Mouse (Mus musculus): ENCODE measurements around the gene Nmbr. TPM values are rescaled to one million over a fixed set of nuclear protein-coding genes. Genes with fewer than 3 reads are reported as not detected.

Nmbr gene
- total RNA-seq (2022), result 1 to 10 TPM; 4.3 to 5.6 (median 5.2) TPM

DNA sequence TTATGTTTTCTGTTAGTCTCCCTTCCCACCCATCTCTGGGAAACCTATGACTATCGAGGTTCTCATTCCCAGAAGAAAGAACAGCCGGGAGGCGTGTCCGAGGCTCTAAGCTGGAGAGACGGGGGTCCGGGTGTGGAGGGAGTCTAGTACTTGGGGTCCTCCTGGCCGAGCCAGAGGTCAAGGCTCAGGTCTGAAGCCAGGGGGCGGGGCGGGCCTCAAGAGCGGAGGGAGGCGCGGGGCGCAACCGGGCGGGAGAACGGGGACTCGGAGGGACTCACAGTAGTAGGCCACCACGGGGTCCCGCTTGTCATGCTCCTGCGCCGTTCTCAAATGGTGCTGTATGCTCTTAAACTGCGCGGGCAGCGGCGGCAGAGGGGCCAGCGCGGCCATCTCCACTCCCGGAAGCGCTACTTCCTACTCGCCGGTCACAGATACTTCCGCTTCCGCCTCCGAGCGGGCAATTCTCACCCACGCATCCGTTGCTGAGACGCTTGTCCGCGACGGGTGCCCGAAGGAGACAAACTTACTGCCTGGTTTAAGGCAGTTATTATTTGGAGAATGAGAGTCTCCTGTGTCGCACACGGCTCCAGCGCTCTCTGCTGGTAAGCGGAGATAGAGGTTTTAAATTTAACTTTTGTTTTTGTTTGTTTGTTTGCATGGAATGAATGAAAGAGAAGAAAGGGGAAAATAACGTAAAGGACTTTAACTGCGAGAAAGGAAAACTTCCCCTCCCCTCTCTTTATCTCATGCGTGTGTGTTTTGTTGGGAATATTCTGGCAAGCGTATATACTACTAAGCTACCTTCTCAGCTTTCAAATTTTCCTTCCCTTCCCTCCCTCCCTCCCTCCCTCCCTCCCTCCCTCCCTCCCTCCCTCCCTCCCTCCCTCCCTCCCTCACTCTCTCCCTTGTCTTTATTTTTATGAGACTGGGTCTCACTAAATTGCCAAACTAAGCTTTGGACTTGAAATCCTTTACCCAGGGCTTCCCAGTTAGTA is at the start of gene Nmbr, which contains the start of gene Vta1:
TSS of gene Nmbr (plus strand) at position 520 of the 995 bp plus-strand sequence.
TSS of gene Vta1 (minus strand) at position 489 of the 995 bp plus-strand sequence.
- DNase-seq (ENCODE audit: low spot score in 2 of 2), result peak; percentile 98 to 99

DNA sequence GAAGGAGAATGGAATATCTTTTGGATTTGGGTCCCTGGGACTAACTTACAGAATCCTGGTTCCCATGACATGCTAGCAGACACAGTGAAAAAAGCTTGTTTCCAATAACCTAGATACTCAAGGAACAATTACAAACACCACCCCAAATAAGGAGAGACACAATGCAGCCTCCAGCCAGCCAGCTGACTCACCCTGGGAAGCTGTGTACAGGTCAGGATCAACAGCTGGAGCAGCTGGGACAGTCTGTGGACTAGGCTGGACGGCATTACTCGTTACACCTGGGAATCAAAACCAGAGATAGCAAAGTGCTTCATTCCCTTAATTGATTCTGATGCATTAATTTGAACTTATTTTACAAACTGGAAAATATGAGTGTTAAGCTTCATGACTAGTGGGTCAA is 44.5 kb upstream of the Nmbr start:
- no peak for DNase-seq (ENCODE audit: low spot score in 2 of 2)

DNA sequence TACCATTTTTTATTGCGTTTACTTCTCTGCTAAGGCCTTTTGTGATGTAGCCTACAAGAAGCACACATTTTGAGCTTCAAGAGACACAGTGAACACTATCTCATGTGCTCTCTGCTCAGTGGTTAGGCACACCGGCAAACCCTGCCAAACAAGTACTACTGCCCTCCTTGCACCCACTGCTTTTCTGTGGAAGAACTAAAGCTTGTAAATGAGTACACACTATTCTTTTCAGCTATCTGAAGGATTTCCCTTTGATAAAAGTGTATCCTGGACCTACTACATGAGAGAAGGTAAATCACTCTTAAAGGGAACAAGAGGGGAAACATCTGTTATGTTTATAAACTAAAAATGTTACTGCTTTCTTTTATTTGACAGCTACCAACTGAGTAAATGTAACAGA is 39.2 kb upstream of the Nmbr start:
- DNase-seq (ENCODE audit: low spot score in 2 of 2), result no peak

GRCm38 (mm10) chr10:14685663-14686062 is 19.7 kb upstream of the Nmbr start:
- DNase-seq (ENCODE audit: low spot score in 2 of 2), result no peak

DNA sequence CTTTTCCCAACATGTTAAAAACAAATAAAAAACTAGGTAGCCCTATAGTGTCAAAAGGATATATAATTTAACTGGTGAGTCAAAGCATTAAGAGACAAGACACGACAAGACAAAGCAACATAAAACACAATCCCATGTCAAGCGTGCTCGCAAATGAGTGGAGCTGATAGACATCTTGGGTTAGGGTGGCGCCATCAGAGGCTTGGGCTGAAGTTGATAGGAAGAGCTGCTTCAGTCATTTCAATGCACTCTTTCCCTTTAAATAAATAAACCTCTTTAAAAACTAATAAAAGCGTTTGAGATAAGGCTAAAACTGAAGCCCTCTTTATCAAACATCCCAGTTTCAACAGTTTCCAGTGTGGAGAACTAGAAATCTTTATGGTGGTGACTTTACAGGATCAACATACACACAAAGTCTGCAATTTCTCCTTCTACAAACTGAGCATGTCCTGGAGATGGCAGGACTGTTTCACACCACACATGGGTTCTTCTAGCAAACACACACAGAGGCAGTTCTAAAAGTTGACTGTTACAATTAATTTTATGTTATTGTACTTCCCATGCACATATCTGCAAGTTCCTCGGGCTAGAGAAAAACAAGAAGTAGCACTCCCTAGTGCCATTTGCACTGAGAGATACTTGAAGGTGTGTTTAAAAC is 16.5 kb upstream of the Nmbr start:
- DNase-seq (ENCODE audit: low spot score in 2 of 2), result no peak

DNA sequence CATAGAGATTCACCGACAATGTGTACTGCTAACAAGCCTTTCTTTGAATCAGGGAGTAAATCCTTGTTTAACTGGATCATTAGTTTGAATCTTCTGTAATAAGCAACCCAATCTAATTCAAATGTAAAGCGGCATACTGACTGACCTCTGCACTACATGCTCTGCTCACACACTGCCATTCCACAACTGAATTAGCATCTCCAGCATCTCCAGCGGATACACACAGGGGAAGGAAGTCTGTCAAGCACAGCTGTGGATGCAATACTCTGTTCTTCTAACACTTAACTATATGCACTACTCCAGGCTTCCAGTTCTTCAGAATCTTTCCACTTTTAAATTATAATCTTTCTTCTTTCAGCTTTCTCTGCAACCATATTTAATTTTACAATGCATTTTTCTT is 15.0 kb upstream of the Nmbr start:
- no peak for DNase-seq (ENCODE audit: low spot score in 2 of 2)

DNA sequence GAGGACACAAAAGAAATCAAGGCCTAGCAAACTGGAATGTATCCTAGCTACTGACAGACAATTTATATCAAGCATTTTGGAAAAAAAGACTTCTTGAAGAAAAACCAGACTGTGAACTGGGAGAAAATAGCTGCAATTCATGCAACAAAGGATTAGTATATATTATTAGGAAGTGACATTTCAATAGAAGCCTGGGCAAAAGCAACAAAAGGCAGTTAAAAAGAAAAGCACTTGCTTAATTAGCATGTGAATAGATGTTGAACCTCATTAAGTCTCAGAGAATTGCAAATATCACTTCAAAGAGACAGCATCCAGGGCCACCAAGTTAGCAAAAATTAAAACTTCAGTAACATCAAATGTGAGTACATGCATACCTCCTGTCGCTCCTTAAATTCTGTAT is 2.2 kb upstream of the Nmbr start:
- DNase-seq (ENCODE audit: low spot score in 2 of 2), result no peak

DNA sequence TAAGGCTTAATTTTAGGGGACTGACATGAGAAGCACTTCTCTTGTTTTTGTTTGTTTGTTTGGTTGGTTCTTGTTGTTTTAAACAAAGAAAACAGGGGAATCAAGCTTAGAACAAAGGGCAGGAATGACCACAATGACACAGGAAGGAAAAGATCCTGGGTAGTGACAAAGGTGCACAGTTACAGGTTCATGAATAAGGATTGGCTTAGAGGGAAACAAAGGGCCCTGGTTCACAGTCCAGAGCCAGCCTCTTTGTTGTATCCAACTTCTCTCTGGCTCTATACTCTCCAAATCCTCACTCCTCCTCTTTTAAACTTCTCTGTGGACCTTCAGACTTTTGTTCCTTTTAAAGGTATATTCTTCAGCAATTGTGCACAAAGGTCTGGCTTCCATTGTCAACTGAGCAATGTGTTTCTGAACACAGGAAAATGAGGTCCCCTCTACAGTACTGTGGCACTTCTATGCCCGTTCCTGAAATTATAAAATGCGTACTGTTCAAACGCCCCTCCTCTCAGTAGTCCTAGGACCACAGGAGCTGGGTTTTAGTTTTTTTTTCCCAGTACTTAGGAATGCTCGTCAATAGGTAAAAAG is 1.5 kb upstream of the Nmbr start:
- DNase-seq (ENCODE audit: low spot score in 2 of 2), result no peak

- no peak for DNase-seq (ENCODE audit: low spot score in 2 of 2)
These were observed 12.7 kb downstream of the Nmbr start, which contains the start of gene Gje1 for GRCm38 (mm10) chr10:14718114-14718513. Gene Gje1 (minus strand): TSS chr10:14718214.

DNA sequence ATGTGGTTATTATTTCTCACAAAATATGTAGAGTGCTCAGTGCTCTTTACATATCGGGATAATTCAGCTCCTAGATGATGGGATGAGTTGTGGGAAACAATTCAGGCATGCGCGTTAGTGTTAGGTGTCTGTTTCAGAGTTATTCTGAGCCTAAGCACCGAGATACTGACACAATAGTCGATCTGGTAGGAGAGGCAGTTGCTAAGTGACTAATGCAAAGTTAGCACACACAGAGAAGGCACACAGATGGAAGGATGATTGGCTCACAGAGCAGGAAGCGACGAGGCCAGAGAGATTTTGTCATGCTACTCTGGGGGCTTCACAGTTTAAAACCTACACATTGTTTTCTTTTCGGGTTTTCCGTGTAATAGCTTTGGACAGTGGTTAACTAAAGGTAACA is 20.3 kb downstream of the Nmbr start:
- peak in 1 of 2 experiments; percentile 17 for DNase-seq (ENCODE audit: low spot score in 2 of 2)

- DNase-seq (ENCODE audit: low spot score in 2 of 2), result peak in 1 of 2 experiments; percentile 5
These were observed 28.9 kb downstream of the Nmbr start for GRCm38 (mm10) chr10:14734285-14734684.

- DNase-seq (ENCODE audit: low spot score in 2 of 2), result peak in 1 of 2 experiments; percentile 8
These were observed 54.5 kb downstream of the Nmbr start for GRCm38 (mm10) chr10:14759665-14760558.

GRCm38 (mm10) chr10:14760618-14761017 is 55.2 kb downstream of the Nmbr start:
- DNase-seq (ENCODE audit: low spot score in 2 of 2), result no peak

- DNase-seq (ENCODE audit: low spot score in 2 of 2), result no peak
These were observed 65.0 kb downstream of the Nmbr start for GRCm38 (mm10) chr10:14770227-14770910.

GRCm38 (mm10) chr10:14774499-14774898 is 69.1 kb downstream of the Nmbr start:
- no peak for DNase-seq (ENCODE audit: low spot score in 2 of 2)

DNA sequence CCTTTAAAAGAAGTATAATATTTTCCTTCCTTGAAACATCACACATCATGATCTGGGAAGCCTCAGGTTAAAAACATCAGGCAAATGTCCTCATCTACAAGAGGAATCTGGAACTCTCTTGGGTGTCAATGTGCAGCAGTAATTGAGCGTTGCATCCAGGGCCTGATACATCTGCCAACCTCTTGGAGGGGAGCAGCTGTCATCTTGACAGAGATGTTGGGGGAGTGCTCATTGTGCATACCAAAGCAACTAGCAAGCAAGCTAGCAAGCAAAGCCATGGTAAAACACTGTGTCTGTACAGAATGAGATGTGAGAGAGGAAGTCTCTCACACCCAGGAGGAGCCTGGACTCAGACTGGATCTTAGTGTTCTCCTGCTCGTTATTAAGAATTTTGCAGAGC is 84.6 kb downstream of the Nmbr start:
- no peak for DNase-seq (ENCODE audit: low spot score in 2 of 2)

- no peak for DNase-seq (ENCODE audit: low spot score in 2 of 2)
These were observed 111.6 kb downstream of the Nmbr start for GRCm38 (mm10) chr10:14816970-14817369.
